Mouse (Mus musculus) WW6 (cell line): Measurements from ENCODE around the gene Arrdc2.

ENCODE experiments used
- DNase-seq: peaks from one replicate; pipeline ENCODE4 v3.0.0-alpha.2; 2013; ENCODE audit warnings: low read depth, low spot score

Gene Arrdc2

GRCm38 (mm10) chr8:70808955-70809701 lies 30.4 kb downstream of the Arrdc2 start:
- no peak for DNase-seq

GRCm38 (mm10) chr8:70808239-70808638 lies 31.3 kb downstream of the Arrdc2 start, which contains the start of gene Il12rb1:
Gene Il12rb1 (plus strand): TSS chr8:70808449.
- DNase-seq: no peak

GRCm38 (mm10) chr8:70807304-70807703 lies 32.2 kb downstream of the Arrdc2 start:
- no peak for DNase-seq

- DNase-seq: no peak
These were observed 33.0 kb downstream of the Arrdc2 start for GRCm38 (mm10) chr8:70806541-70806940.

- peak; percentile 75 for DNase-seq
These were observed 34.9 kb downstream of the Arrdc2 start, which contains the start of gene Mast3 for GRCm38 (mm10) chr8:70804481-70805206. Gene Mast3 (minus strand): TSS chr8:70805054.

GRCm38 (mm10) chr8:70803761-70804480 lies 35.6 kb downstream of the Arrdc2 start:
- DNase-seq: no peak

- no peak for DNase-seq
These were observed 36.6 kb downstream of the Arrdc2 start for GRCm38 (mm10) chr8:70802786-70803510.

- no peak for DNase-seq
These were observed 37.7 kb downstream of the Arrdc2 start for GRCm38 (mm10) chr8:70801830-70802229.

- DNase-seq: no peak
These were observed 38.4 kb downstream of the Arrdc2 start for GRCm38 (mm10) chr8:70801156-70801555.

- DNase-seq: no peak
These were observed 38.9 kb downstream of the Arrdc2 start for GRCm38 (mm10) chr8:70800648-70801047.

- no peak for DNase-seq
These were observed 41.2 kb downstream of the Arrdc2 start for GRCm38 (mm10) chr8:70798281-70798680.

- peak; percentile 95 for DNase-seq
These were observed 42.1 kb downstream of the Arrdc2 start for GRCm38 (mm10) chr8:70797081-70798070.

- no peak for DNase-seq
These were observed 43.0 kb downstream of the Arrdc2 start for GRCm38 (mm10) chr8:70796403-70797080.

GRCm38 (mm10) chr8:70795370-70795769 lies 44.1 kb downstream of the Arrdc2 start:
- DNase-seq: no peak

- no peak for DNase-seq
These were observed 45.3 kb downstream of the Arrdc2 start for GRCm38 (mm10) chr8:70794215-70794614.

GRCm38 (mm10) chr8:70792700-70793099 lies 46.8 kb downstream of the Arrdc2 start:
- DNase-seq: peak; percentile 96

- peak; percentile 98 for DNase-seq
These were observed 47.4 kb downstream of the Arrdc2 start for GRCm38 (mm10) chr8:70791975-70792691.

- DNase-seq: no peak
These were observed 48.2 kb downstream of the Arrdc2 start for GRCm38 (mm10) chr8:70791294-70791701.

- no peak for DNase-seq
These were observed 48.7 kb downstream of the Arrdc2 start for GRCm38 (mm10) chr8:70790846-70791245.
